Mouse (Mus musculus) urinary bladder, postnatal 14 days (tissue): ENCODE measurements around the gene Ifit3.
"Not testable (repeated sequence)": the region's sequence is repeated elsewhere in the genome, so short reads cannot be mapped to it uniquely, and the experiment has no call there.

Experiments used
- DNase-seq: peaks from one replicate; pipeline ENCODE4 v3.0.0; 2021; ENCODE audit warnings: low spot score

Ifit3 gene

GRCm38 (mm10) chr19:34583126-34583766 lies at the start of gene Ifit3:
Ifit3 (plus strand) TSS chr19:34583531.
- not testable (repeated sequence) for DNase-seq

- no peak for DNase-seq
These were observed 43.9 kb upstream of the Ifit3 start for GRCm38 (mm10) chr19:34539422-34539821.

GRCm38 (mm10) chr19:34546211-34546610 lies 37.1 kb upstream of the Ifit3 start:
- no peak for DNase-seq

- DNase-seq, result peak; percentile 77
These were observed 35.4 kb upstream of the Ifit3 start for GRCm38 (mm10) chr19:34547976-34548375.

- DNase-seq, result no peak
These were observed 33.2 kb upstream of the Ifit3 start for GRCm38 (mm10) chr19:34550205-34550533.

GRCm38 (mm10) chr19:34550534-34551223 lies 32.7 kb upstream of the Ifit3 start, which contains the start of gene Ifit2:
Ifit2 (plus strand) TSS chr19:34550694.
- DNase-seq, result peak; percentile 74

- DNase-seq, result peak; percentile 29
These were observed 31.4 kb upstream of the Ifit3 start for GRCm38 (mm10) chr19:34551981-34552380.

- no peak for DNase-seq
These were observed 30.3 kb upstream of the Ifit3 start for GRCm38 (mm10) chr19:34553021-34553420.

- no peak for DNase-seq
These were observed 29.8 kb upstream of the Ifit3 start for GRCm38 (mm10) chr19:34553522-34553921.

- no peak for DNase-seq
These were observed 29.3 kb upstream of the Ifit3 start for GRCm38 (mm10) chr19:34554061-34554460.

- DNase-seq, result peak; percentile 41
These were observed 26.7 kb upstream of the Ifit3 start for GRCm38 (mm10) chr19:34556621-34557020.

- no peak for DNase-seq
These were observed 20.8 kb upstream of the Ifit3 start for GRCm38 (mm10) chr19:34562556-34562955.

- DNase-seq, result no peak
These were observed 17.1 kb upstream of the Ifit3 start for GRCm38 (mm10) chr19:34566178-34566784.

- no peak for DNase-seq
These were observed 14.1 kb upstream of the Ifit3 start for GRCm38 (mm10) chr19:34568988-34569895.

- DNase-seq, result no peak
These were observed 13.3 kb upstream of the Ifit3 start for GRCm38 (mm10) chr19:34569896-34570476.

- DNase-seq, result no peak
These were observed 12.3 kb upstream of the Ifit3 start for GRCm38 (mm10) chr19:34571080-34571479.

GRCm38 (mm10) chr19:34573650-34574049 lies 9.7 kb upstream of the Ifit3 start:
- DNase-seq, result no peak

- no peak for DNase-seq
These were observed 6.2 kb upstream of the Ifit3 start for GRCm38 (mm10) chr19:34577121-34577520.

- not testable (repeated sequence) for DNase-seq
These were observed 635 bp upstream of the Ifit3 start for GRCm38 (mm10) chr19:34582696-34583095.

GRCm38 (mm10) chr19:34585740-34586458 lies 2.6 kb downstream of the Ifit3 start:
- DNase-seq, result not testable (repeated sequence)
